In the genomic region with DNA sequence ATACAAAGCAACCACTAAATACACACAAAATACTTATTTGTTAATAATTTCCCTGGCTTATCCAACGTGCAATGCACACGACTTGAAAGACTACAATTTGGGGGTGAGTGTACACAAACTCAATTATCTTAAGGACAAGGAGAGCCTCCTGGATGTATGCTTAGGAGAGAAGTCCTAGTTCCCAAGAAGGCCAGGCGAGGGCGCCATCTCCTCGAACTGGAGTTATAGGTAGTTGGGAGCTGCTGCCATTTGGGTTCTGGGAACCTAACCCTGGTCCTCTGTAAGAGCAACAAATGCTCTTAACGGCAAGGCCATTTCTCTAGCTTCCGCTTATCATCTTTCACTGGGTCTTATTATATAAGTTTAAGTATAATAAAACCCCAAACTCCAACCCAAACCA, we compare ENCODE assay signal across 8 mouse cellular contexts. TPM values are rescaled to one million over a fixed set of nuclear protein-coding genes. Genes with fewer than 3 reads are reported as not detected.
DNase-seq lines count a peak whose midpoint lies in the region; ATAC-seq and TF ChIP-seq lines count a peak whose summit lies in the region.

No protein-coding gene starts in this region.

- no peak overlapping the region for H3K4me2 ChIP-seq in heart, embryonic 12.5 days

- TF ChIP-seq CTCF in cerebellum, adult 2 months (IDR thresholded peaks at IDR 0.05; ENCODE audit: borderline replicate concordance, insufficient read depth, low read depth, low read length) = no peak; the same call in 1 of the 2 replicates

- H3K4me3 ChIP-seq in heart, embryonic 12.5 days = no peak overlapping the region
- H3K4me3 ChIP-seq in cerebellum, adult 2 months (replicated peaks; ENCODE audit: insufficient read depth, low read depth, low read length) = no peak overlapping the region

- H3K27ac ChIP-seq in heart, embryonic 12.5 days (ENCODE audit: poor library complexity, severe bottlenecking) = no peak overlapping the region
- no peak overlapping the region for H3K27ac ChIP-seq in cerebellum, adult 2 months (ENCODE audit: insufficient read depth, low read length)

- peak; percentile 37 for DNase-seq in heart, postnatal 4 days
- DNase-seq in right cerebral cortex, postnatal 4 days = peak; percentile 35
- no peak for DNase-seq in right cerebral cortex, postnatal 36 days (ENCODE audit: low spot score in 2 of 2)
- peak; percentile 25 to 44 for DNase-seq in cerebellum, adult 2 months
- peak; percentile 40 for DNase-seq in lung, postnatal 10 days
- DNase-seq in ovary, postnatal 36 days (ENCODE audit: low spot score) = no peak
- no peak for DNase-seq in right cerebral cortex, adult 18-20 months

- 54% methylated on average over 7 of the region's 7 CpGs for WGBS in heart, embryonic 12.5 days
- WGBS in cerebellum, adult 2 months = 61% methylated on average over 7 of the region's 7 CpGs

- no peaks in the 10 kb centered on the region for H3K9me3 ChIP-seq in heart, embryonic 12.5 days (replicated peaks)

- H3K9ac ChIP-seq in heart, embryonic 12.5 days = no peak overlapping the region

- H3K36me3 ChIP-seq in heart, embryonic 12.5 days = no peaks in the 10 kb centered on the region

- no peak for TF ChIP-seq POLR2A in cerebellum, adult 2 months (IDR thresholded peaks at IDR 0.05; ENCODE audit: borderline replicate concordance, insufficient read depth, low read length)

- no peak for ATAC-seq in heart, embryonic 12.5 days (ENCODE audit: insufficient number of reproducible peaks, low FRiP score)

- peaks cover 10% of the 10 kb centered on the region for H3K4me1 ChIP-seq in heart, embryonic 12.5 days (replicated peaks)
- no peaks in the 10 kb centered on the region for H3K4me1 ChIP-seq in cerebellum, adult 2 months (ENCODE audit: control insufficient read depth, insufficient read depth, low read length)

- H3K27me3 ChIP-seq in heart, embryonic 12.5 days (replicated peaks) = no peaks in the 10 kb centered on the region
- no peaks in the 10 kb centered on the region for H3K27me3 ChIP-seq in cerebellum, adult 2 months (ENCODE audit: control insufficient read depth, insufficient read depth, low read length)

RNA-seq across cellular contexts. Expression of a gene that starts 1.2 kb away (rescaled TPM):
- 10 to 100 TPM; 16.4 to 17.5 TPM for total RNA-seq in heart, postnatal 4 days (2021)
- 16.7 and 17.6 TPM in 2 replicates for polyA plus RNA-seq in heart, embryonic 12.5 days (2016; fragmentation: Nextera tagmentation; extraction: Ambion mirVana)
- polyA plus RNA-seq in cerebellum, adult 2 months (2012; rRNA removed) = 34.4 and 34.9 TPM in 2 replicates

RNA-seq across cellular contexts. Expression of a gene that starts 18.0 kb away (rescaled TPM):
- not detected for total RNA-seq in heart, postnatal 4 days (2021)
- 3.9 and 5.6 TPM in 2 replicates for polyA plus RNA-seq in heart, embryonic 12.5 days (2016; fragmentation: Nextera tagmentation; extraction: Ambion mirVana)
- 0.18 TPM in 1 of 2 replicates, not detected in the other for polyA plus RNA-seq in cerebellum, adult 2 months (2012; rRNA removed)

RNA-seq across cellular contexts. Expression of a gene that starts 56.2 kb away (rescaled TPM):
- total RNA-seq in heart, postnatal 4 days (2021) = 10 to 100 TPM; 17.8 to 18.3 TPM
- 32.5 and 34.2 TPM in 2 replicates for polyA plus RNA-seq in heart, embryonic 12.5 days (2016; fragmentation: Nextera tagmentation; extraction: Ambion mirVana)
- polyA plus RNA-seq in cerebellum, adult 2 months (2012; rRNA removed) = 32.4 and 32.6 TPM in 2 replicates

RNA-seq across cellular contexts. Expression of a gene that starts 59.7 kb away (rescaled TPM):
- under 1 TPM; 0.59 to 0.71 TPM for total RNA-seq in heart, postnatal 4 days (2021)
- polyA plus RNA-seq in heart, embryonic 12.5 days (2016; fragmentation: Nextera tagmentation; extraction: Ambion mirVana) = 1.2 and 2.2 TPM in 2 replicates
- 0.61 and 1.5 TPM in 2 replicates for polyA plus RNA-seq in cerebellum, adult 2 months (2012; rRNA removed)

Comparison
In these comparisons a context has a peak if more than half of its experiments do, and no peak if none do; other contexts are left out.
1. DNase-seq: peak in heart, postnatal 4 days (single experiment), right cerebral cortex, postnatal 4 days (single experiment), cerebellum, adult 2 months (2 of 2) and lung, postnatal 10 days (single experiment); none in right cerebral cortex, postnatal 36 days (0 of 2), ovary, postnatal 36 days (single experiment) and right cerebral cortex, adult 18-20 months (single experiment).